Mouse (Mus musculus): ENCODE measurements around the gene Mepce.
"Not testable (repeated sequence)": the region's sequence is repeated elsewhere in the genome, so short reads cannot be mapped to it uniquely, and the experiment has no call there.

The Mepce gene

DNA sequence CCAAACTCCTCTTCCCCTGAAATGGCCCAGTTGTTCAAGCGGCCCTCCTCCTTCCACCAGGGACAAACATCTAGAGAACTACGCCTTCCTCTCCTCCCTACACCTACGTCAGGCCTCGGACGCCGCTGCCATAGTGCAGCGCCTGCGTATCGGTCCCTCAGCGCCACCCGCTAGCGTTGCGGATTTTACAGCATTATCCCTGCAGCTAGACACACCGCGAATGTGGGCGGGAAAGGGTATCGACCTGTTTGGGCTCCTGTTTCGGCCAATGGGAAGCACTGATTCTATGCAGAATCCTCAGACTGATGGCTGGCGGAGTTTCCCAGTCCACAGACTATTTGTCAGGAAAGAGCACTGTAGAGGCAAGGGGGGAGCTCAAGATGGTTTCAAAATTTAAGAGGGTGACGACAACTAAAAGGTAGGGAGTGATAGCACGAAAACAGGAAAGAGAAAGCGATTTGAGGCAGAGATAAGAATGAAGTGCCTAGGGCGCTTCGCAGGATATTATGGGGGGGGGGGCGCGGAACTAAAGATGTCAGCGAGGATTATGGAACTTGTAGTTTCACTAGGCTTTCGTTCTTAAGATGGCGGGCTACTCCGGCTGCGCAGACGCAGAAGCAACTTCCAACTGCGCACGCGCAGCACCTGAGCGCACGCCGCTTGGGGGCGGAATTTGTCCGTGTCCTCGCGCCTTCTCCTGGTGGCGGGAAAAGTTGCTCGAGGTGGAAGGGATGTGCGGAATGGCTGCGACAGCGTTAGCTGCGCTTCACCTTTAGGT lies at the start of gene Mepce, which contains the start of gene Zcwpw1:
Mepce (minus strand) TSS at position 505 of the 778 bp plus-strand sequence.
Zcwpw1 (plus strand) TSS at position 648 of the 778 bp plus-strand sequence.
- peak; percentile 98 for DNase-seq (ENCODE audit: low read depth, low spot score)

DNA sequence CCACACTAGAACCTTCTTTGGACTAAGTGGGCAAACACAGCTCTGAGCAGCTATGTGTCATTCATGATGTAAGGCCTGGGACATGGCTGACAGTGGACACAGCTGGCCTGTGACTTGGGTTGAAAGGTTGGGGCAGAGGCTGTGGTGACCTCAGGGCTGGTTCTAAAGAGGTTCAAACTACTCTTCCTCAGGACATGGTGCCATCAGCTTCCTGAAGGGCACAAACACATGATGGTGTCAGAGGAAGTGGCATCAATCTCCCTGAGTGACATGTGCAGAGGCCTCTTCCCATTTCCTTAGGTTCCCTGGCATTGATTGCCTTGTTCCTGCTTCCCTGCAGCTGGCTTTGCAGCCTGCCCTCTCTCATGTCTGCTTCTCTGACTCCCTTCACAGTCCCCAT lies 49.7 kb upstream of the Mepce start:
- DNase-seq (ENCODE audit: low read depth, low spot score) = not testable (repeated sequence)

DNA sequence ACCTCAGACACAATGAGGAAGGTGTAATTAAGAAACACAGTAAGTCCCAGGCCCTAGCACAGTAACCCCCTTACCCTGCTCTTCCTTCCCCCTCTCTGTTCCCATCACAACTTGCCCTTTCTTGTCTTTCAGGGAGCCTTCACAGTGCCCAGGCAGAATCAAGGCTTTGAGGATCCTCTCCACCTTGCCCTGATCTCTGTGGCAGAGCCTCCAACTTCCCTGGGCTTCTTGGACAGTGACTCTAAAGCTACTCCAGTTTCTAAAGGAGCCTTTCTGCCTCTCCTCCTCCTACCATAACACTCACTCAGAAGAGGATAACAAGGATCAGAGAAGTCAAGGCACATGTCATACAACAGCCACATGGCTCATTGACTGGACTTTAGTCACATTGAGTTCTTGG lies 49.2 kb upstream of the Mepce start:
- DNase-seq (ENCODE audit: low read depth, low spot score) = no peak

DNA sequence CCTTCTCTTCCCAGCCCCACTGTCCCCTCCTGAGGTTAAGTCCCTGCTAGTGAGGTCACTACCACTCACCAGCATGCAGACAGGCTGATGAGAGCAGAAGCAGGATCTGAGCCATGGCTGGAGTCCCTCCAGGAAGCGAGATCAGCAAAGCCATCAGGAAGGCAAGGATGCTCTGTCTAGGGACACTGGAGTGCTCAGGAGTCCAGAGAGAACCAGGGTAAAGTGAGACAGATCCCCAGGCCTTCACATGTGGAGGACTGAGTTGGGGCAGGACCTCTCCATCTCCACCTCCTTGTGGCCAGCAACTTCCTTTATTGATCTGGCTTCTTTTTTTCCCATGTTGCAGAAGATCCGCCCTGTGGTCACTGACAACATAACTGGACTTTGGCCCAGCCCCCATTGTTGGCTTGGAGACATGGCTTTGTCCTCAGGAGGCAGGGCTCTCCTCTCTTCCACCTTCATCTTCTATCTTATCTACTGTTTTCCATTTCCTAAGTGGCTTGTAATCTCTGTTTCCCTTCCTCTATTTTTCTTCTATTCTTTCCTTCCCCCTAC lies 48.6 kb upstream of the Mepce start, which contains the start of gene Pilra:
Pilra (minus strand) TSS at position 316 of the 555 bp plus-strand sequence.
- not testable (repeated sequence) for DNase-seq (ENCODE audit: low read depth, low spot score)

DNA sequence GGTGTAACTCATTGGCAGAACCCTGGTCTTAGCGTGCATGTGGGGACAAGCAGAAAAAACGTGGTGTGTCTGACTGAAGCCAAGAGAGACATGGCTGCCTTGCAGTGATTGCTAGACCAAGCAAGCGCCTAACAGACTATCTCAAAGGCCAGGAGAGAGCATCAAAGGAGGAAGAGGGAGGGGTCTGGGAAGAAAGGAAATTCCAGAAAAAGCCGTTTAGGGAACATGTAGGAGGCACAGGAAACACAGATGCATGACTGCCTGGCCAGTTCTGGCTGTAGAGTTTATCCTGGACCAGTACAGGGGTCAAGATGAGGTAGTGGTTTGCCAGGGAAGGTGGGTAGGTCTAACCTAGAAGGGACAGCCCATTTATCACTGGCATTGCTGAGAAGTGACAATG lies 46.0 kb upstream of the Mepce start:
- DNase-seq (ENCODE audit: low read depth, low spot score) = no peak

DNA sequence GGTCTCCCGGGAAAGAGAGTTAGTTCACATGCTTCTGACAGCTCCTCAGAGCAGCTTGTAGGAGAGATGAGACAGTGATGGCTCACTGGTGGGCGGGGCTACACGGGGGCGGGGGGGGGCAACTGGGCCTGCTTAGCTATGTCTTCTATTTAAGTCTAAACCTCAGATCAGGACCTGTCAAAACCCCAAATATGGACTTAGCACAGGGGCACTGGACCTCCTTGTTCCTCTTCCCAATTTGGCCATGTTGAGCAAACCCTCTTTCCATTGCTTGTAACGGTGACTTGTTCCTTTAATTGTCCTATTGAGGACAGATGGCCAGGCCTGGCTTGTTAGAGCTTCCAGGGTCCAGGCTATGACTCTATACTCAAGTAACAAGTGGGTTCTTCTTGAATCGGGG lies 44.1 kb upstream of the Mepce start:
- no peak for DNase-seq (ENCODE audit: low read depth, low spot score)

DNA sequence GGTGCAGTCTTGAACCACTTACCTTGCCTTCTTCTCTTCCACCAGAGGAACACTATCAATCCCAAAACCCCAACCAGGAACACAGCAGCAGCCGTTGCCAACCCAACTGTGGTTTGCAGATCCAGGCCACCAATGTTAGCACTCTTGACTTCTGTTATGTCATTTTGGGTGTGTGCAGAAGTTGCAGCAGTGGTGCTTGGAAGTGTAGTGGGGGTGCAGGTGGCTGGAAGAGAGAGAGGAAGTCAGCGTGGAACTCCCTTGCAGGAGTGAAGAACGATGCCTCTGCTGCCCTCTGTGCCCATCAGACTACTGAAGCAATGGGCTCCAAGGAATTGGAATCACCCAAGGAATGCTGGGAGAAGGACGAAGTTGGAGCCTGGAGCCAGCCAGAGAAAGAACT lies 43.7 kb upstream of the Mepce start:
- no peak for DNase-seq (ENCODE audit: low read depth, low spot score)

DNA sequence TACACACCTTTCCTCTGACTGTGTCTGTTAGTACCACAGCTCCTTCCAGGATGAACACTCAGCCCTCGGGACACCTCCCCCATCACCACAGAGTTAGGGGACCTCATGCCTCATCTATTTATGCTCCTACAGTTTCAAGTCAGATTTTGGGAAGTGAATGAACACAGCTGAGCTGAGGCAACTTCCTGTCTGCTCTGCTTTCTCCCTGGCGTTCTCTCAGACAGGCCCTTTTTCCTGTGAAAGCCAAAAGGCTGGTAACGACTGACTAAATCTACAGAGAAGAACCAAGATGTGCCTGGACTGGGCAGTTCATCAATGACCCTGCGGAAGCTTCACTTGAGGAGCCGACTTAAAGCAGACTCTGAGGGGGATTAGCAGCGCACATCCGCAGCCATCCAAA lies 42.8 kb upstream of the Mepce start:
- no peak for DNase-seq (ENCODE audit: low read depth, low spot score)

DNA sequence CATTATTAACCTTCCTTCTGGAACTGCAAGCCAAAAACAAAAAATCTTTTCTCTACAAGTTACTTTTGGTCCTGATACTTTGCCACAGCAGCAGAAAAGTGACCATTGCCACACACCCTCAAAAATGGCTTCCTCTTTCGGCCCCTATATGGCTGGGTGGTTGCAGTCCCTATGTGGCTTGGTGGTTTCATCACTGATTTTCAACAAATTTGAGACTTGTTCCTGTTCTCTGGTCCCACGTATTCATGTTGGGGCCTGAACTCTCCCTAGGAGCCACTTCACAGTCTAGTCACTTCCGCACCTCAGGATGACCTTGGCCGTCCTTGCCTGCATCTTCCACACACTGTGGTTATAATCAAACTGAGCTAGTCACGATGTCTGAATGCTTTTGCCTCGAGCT lies 41.2 kb upstream of the Mepce start:
- DNase-seq (ENCODE audit: low read depth, low spot score) = peak; percentile 5

DNA sequence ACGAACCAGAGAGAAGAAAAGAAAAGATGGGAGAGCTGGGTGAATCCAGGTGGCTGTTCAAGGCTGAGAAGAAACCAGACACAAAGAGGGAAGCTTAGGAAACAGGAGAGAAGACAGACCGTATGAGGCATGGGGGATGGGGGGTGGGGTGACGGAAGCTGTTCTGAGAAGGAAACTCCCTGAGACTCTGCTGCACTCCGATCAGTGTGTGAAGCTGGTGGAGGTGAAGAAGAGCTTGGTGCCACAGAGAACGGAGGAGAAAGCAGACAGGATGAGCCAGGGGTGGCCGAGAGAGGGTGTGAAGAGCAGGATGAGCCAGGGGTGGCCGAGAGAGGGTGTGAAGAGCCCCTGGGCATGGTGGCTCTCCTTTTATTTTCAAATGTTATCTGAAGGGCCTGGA lies 39.0 kb upstream of the Mepce start:
- DNase-seq (ENCODE audit: low read depth, low spot score) = peak; percentile 10

DNA sequence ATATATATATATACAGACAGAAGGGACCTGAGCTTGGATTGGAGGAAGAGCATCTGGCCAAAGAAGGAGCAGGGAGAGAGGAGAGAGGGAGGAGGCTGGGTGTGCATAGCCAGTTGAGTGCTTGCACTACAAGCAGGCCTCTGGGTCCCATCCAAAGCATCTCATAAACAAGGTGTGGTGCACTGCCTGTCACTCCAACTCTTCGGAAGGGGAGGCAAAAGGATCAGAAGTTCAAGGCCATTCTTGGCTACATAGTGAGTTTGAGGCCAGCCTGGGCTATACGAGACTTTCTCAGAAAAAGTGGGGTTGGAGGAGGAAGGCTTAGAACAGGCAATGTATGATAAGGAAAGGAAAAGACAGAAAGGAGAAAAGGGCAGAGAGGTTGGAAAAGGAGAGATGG lies 38.5 kb upstream of the Mepce start:
- no peak for DNase-seq (ENCODE audit: low read depth, low spot score)

DNA sequence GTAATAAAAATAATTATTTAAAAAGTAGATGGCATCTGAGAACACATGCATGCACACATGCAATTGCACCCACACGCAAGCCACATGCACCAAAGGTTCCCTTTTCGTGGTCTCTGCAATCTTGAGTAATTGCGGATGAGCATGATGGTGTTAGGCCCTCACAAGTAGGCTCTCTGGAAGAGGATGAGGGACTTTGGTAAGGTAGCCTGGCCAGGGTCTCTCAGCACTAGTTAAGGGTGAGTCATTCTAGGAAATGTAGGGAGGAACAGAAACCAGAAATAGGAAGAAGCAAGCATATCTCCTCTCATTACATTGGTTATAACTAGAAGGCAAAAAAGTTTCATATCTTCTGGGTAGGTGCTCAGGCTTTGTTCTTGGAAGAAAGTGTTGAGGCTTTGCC lies 37.6 kb upstream of the Mepce start:
- DNase-seq (ENCODE audit: low read depth, low spot score) = no peak

DNA sequence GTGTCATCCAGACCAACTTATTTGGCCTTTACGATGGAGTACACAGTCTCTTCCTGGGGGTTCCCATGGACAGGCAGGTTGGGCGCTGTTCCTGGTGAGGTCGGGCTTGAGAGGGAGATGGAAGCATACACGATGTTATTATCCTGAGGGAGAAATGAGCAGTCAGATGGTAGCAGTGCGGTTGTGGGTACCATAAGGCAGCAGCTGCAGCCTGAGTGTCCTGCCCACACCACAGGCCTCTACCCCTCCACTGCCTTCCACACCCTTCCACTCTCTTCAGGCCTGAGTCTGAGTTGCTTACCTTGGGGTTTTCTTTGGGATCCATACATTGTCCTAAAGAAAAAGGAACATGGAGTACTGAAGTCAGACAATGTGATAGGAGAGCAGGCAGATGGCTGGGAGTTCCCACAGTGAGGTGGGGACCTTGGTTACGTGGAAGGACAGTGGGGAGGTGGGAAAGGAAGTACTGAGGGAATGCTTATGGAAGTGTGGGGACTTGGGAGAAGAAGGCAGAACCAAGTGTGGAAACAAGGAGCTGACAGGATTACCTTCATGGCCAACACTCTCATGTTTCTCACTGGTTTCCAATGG lies 36.1 kb upstream of the Mepce start:
- DNase-seq (ENCODE audit: low read depth, low spot score) = no peak

DNA sequence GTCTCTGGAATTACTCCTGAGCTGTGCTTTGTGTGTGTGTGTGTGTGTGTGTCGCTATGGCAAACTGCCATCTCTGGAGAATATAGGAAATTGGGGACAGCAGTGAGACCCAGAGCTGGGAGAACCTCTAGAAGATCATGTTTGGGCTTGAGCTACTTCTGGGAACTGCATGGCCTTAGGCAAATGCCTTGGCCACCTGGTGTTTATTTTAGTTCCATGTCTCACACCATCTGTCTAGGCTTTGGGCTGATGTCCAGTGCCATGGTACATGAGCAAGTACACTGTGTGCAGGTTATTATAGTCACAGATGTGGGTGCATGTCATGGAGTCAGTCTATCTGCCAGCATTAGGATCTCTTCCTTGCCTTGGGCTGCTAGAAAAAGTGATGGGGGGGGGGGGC lies 35.1 kb upstream of the Mepce start:
- DNase-seq (ENCODE audit: low read depth, low spot score) = no peak

DNA sequence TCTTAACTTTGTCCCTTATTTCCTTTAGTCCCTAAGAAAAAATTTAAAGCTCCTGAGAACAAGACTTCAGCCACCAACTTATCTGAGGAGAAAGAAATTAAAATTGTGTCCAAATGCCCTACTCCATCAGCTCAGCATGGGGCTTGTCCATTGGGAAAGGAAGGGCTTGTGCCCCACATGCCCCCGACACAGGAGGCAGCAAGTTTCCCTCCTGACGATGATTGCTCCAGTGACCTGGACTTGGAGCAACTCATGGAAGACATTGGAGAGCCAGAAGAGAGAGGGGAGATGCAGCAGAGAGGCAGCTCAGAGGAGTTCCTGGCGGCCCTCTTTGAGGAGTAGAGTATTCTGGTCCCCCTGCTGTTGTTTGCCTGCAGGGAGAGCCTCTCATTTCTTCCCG lies 34.7 kb upstream of the Mepce start:
- DNase-seq (ENCODE audit: low read depth, low spot score) = no peak

DNA sequence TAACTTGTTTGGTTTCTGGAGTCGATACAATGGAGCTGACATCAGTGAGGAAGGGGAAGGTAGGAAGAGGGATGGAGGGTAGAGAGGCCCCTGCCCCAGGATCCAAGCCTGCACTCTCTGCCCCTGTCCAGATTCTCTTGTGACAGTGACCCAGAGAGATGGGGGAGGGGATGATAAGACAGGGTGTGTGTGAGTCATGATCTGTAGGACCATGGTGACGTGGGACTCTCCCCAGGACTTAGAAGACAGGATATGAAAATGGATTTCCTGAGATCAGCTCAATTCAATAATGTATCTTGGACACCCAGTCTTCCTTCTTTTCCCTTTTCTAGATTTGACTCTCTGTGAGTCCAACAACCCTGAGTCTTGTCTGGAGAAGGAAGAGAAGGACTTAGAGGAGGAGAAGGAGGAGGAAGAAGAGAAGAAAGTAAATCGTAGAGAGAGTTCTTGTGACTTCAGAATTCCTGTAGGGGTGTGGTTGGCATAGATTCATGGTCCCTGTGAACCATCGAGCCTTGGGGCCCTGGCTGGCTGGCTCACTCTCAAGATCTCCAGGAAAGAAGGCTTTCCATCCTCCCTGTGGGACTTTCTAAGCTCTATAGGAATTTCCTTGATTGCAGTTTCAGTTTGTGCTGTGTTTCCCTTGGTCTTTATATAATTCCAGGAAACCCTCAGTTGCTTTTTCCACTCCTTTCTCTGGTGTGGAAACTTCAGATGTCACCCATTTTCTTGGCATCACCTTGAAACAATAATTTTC lies 30.2 kb upstream of the Mepce start:
- DNase-seq (ENCODE audit: low read depth, low spot score) = no peak

DNA sequence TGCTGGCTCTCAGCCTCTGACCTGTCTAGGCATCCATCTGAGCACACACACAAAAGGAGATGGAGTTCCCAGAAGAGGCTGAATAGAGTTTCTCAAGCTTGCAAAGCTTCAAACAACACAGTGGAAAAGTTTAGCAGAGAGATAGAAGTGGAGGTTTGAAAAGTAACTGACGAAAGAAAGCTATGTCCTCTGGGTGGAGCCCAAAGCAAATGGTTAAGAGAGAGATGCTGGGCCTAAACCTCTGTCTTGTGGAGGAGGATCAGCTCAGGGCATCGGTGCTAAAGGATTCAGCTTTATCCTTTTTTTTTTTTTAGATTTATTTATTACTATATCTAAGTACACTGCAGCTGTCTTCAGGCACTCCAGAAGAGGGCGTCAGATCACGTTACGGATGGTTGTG lies 20.9 kb upstream of the Mepce start:
- DNase-seq (ENCODE audit: low read depth, low spot score) = no peak

DNA sequence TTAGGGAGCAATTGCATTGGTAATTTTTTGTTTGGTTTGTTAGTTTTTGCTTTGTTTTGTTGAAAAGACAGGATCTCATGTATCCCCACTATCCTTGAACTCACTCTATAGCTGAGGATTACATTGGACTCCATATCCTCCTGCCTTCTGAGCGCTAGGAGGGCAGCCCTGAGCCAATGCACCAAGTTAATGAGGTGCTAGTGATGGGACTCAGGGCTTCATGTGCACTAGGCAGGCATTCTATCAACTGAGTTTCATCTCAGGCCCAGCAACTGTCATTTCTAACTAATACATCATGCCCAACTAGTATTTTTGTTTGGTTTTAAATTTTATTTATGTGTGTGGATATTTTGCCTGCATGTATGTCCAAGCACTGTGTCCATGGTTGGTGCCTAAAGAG lies 18.7 kb upstream of the Mepce start:
- DNase-seq (ENCODE audit: low read depth, low spot score) = no peak

DNA sequence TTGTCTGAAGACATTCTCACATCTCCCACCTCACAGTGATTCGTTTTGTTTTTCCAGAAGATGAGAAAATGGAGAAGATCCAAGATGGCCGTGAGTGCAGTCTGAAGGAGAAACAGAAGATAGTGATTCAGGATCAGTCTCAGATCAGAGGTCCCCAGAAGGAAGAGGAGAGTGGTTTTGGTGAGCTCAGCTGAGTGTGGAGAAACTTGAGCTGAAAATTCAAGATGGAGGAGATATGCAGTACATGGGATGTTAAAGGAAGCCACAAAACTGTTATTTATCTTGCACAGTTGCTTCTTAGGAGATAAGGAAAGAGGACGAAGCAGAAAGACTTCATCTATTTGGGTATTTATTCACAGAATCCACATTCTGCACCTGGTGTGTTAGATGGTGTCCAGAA lies 13.5 kb upstream of the Mepce start:
- no peak for DNase-seq (ENCODE audit: low read depth, low spot score)

DNA sequence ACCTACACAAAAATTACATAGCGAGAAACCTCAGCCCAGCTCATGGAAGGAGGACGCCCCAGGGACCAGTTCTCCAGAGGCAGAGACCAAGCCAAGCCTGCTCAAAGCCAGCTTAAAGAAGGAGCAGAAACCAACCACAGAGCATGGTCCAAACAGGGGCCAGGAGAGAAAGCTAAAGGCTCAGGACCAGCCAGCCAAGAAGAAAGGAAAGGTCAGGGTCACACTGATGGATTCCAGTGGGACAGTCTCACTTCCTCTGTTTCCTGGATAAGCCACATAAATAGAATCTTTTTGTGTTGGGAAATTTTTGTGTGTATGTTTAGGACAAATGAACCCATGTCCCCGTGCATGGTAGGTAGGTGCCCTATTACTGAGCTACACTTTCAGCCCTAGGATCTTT lies 9.2 kb upstream of the Mepce start:
- no peak for DNase-seq (ENCODE audit: low read depth, low spot score)

DNA sequence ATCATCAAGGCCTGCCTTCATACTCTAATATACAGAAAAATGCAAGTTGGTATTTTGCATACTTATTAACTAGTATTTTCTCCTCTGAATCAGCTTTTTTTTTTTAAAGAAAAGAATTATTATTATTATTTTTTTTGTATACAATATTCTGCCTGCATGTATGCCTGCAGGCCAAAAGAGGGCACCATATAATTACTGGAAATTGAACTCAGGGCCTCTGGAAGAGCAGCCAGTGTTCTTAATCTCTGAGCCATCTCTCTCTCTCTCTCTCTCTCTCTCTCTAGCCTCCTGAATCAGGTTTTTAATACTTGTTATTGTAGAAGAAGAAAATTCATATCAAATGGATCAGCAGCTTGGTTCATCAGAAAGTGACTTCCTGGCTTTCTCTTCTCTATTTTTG lies 4.1 kb upstream of the Mepce start:
- DNase-seq (ENCODE audit: low read depth, low spot score) = no peak

DNA sequence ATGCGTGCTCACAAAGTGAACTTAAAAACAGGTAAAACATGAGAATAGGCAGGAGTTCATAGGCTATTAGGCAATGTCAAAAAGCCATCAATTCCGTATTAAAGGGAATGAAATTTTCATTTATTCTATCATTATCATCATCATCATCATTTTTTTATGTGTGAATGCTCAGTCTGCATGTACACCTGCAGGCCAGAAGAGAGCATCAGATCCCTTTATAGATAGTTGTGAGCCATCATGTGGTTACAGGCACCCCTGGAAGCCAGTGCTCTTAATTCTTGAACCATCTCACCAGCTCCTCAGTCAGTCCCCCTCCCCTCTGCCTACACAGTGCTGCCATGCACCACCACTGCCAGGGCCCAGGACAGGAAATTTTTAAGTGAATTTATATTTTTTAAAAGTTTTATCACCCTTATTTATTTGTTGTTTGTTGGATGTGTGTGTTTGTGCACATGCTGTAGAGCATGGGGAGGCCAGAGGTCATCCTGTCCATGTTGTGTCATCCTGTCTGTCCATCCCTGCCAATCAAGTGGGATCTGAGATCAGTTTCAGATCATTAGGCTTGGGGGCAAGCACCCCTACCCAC lies 1.6 kb upstream of the Mepce start:
- no peak for DNase-seq (ENCODE audit: low read depth, low spot score)

All from ZHBTc4 (cell line).